Mouse (Mus musculus) forelimb bud, embryonic 11.5 days (tissue): ENCODE data around the gene Tnf.

ENCODE experiments used
- DNase-seq: peaks from one replicate; pipeline ENCODE4 v3.0.0-alpha.2; 2012; ENCODE audit warnings: low read depth, low spot score

Tnf gene

DNA sequence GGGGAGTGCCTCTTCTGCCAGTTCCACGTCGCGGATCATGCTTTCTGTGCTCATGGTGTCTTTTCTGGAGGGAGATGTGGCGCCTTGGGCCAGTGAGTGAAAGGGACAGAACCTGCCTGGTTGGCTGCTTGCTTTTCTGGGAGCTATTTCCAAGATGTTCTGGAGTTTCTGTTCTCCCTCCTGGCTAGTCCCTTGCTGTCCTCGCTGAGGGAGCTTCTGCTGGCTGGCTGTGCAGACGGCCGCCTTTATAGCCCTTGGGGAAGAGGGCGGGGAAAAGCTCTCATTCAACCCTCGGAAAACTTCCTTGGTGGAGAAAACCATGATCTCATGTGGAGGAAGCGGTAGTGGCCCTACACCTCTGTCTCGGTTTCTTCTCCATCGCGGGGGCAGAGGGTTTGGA lies at the start of gene Tnf:
Gene Tnf (minus strand): TSS at position 221 of the 400 bp plus-strand sequence.
- no peak for DNase-seq

DNA sequence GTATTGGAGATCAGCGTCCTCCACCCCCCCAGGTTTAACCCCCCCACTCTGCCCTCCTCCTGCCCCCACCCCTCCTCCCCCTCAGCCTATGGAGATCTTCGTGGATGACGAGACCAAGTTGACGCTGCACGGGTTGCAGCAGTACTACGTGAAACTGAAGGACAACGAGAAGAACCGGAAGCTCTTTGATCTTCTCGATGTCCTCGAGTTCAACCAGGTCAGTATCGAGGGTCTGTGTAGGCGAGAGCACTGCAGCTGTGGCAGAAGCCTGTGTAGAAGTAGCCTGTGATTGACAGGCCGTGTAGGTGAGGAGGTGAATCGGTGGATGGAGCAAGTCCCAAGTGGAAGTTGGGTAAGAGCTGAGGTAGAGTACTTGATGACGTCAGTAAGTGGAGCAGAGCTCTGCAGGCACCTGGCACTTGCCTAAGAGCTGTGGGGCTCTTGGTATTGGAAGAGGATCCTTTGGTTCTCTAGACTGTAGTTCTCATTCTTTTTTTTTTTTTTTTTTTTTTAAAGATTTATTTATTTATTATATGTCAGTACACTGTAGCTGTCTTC lies 49.4 kb upstream of the Tnf start:
- DNase-seq = no peak

GRCm38 (mm10) chr17:35250348-35251120 lies 48.7 kb upstream of the Tnf start:
- DNase-seq = no peak

DNA sequence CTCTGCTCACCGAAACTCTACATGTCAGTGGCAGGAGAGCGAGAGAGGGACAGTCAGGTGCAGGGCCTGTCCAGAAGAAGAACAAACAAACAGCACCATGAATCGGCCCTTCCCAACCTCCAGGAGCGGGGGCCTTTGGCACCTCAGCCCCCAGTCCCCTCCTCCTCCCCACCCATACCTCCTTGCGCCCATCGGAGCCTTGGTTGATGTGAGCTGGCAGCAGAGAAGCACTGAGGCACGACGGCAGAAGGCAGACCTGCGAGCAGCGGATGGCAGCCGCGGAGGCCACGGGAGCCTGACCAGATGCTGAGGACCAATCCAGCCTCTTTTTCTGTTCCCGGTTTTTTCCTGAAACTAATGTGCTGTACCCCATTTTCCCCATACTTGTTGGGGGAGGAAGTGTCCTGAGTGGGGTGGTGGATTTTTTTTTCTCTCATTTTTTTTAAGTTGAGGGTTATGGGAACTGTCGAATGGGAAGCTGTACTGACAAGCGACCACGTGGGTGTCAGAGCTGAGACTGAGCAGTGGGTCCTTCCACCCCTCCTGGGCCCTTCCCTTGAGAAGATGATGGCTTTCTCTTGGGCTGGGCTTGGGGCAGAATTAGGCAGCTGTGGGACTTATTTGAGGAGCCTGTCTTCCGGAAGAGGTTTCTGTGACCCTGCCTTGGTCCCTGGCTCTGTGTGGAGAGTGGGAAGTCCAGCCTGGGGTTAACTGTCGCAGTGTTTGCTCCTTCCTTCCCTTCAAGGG lies 47.8 kb upstream of the Tnf start:
- DNase-seq = no peak

GRCm38 (mm10) chr17:35248986-35249385 lies 47.2 kb upstream of the Tnf start:
- DNase-seq = no peak

DNA sequence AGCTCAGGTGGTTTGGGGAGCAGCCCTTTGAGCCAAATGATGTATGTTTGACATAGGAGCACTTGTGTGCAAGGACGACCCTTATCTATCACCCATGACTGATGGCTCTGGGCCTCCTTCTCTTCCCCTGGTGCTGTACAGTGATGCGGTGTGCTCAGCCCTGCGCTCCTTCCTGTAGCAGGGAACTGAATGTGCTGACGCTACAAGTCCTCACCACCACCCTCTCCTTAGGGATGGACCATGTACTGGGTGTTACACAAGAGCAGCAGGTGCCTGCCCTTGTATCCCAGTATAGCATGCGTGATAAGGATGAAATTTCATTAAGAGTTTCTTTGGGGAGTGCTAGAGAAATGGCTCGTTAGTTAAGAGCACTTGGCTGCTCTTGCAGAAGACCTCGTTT lies 45.3 kb upstream of the Tnf start:
- DNase-seq = no peak

DNA sequence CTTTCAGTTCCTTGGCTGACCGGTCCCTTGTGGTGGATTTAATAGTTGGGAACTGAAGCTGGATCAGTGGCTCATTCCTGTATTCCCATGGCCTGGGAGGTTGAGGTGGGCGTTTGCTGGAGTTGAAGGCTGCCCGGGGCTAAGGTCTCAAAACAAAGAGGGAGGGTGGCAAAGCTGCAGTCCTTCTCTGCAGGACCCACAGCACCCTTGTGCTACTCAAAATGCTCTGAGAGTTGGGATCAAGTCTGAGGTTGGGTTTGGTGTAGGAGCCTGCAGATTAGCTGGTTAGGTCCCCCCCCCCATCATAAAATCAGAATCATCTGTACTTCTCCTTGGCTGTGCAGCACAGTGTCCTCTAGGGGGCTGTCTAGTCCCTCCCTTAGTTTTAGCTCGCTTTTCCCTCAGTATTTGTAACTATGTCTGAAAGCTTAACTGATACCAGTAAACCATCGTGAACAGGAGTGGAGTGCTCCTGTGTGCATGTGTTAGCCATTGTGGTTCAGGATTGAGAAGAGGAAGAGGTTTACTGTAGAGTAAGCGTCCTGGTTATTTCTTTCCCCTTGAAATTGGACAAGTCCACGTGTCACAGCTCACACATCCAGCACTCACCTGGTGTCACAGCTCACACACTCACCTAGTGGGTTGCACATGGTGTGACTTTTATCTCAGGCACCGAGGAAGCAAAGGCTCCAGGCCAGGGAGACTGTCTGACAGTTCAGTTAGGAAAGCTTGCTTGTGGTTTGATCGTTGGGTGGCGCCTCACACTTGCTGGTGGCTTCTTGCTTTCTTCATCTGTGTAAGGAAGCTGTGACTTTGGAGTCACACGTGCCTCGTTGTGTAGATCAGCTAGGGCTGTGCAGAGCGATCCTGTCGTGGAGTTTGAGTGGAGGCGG lies 44.2 kb upstream of the Tnf start:
- no peak for DNase-seq

DNA sequence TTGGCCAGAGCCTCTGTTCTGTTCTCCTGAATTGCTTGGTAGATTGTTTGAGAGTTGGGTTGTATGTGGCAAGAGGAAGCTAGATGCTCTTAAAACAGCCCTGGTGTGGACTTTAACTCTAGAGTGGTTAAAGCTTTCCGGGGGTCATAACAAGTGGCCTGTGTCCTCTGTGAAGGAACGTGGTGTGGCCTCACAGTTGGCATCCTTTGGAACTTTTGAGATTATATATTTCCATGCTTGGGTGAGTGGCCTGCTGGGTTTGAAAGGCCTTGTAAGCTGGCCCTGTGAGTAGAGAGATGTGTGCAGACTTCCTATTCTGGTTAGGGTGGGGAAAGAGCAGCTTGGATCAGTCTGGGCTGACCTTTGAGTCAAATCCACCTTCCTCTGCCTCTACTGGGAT lies 43.2 kb upstream of the Tnf start:
- DNase-seq = no peak

- DNase-seq = no peak
Observed at GRCm38 (mm10) chr17:35243086-35243485, 41.3 kb upstream of the Tnf start.

DNA sequence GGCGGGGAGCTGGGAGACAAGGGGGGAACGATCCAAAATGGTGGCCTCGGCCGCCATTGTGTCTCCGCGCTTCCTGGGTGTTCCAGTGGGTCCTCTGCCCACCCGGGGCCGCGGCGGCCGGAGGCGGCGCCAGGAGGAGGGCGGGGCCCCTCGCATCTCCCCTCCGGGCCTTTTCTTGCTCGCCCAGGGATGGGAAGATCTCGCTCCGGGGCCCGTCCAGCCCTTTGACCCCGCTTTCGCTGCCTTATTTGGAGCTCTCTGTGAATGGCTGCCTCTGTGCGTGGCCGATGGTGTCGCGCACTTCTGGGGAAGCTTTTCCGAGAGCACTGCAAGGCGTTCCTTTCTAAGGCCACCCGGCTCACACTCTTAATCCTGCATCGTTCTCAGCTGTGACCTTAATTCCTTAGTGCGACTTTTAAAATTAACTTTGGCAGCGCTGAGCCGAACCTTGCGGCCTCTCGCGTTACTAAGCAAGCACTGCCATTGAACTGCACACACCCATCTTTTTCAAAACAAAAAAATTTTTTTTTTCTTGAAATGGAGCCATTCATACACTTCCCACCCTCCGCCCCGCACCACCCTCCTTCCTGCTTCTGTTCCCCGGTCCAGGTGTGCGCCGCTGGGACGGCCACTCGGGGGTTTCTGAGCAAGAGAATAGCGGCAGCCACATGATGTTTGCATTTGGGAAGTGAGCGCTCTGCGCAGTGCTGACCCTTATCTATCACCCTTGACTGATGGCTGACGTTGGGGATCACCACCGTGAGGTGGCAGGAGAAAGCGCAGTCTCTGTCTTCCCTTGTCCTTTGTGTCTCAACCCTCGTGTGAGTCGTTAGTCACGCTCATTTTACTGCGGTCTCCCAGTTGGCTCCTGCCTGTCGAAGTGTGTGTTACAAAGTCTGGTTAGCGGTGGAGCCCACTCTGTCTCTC lies 40.5 kb upstream of the Tnf start:
- DNase-seq = peak; percentile 54

- DNase-seq = peak; percentile 96
Observed at GRCm38 (mm10) chr17:35241305-35242014, 39.7 kb upstream of the Tnf start, which contains the start of gene Ddx39b. Gene Ddx39b (plus strand): TSS chr17:35241746.

GRCm38 (mm10) chr17:35240384-35241304 lies 38.8 kb upstream of the Tnf start:
- DNase-seq = no peak

DNA sequence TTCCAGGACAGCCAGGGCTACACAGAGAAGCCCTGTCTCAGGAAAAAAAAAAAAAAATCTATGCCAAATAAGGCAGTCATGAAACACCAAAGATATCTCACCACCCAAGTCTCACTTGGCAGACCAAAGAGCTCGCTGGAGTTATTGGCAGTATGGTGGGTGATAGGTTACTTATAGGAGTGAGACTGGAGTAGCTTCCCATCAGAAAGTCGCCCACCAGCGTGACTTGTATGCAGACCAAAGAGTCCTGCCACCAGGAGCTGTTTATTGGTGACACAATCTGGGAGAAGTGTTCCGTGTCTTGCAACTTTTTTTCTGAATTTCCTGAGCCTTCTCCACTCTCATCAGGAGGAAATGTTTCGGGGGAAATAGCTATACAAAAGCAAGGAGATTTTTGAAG lies 37.9 kb upstream of the Tnf start:
- no peak for DNase-seq

DNA sequence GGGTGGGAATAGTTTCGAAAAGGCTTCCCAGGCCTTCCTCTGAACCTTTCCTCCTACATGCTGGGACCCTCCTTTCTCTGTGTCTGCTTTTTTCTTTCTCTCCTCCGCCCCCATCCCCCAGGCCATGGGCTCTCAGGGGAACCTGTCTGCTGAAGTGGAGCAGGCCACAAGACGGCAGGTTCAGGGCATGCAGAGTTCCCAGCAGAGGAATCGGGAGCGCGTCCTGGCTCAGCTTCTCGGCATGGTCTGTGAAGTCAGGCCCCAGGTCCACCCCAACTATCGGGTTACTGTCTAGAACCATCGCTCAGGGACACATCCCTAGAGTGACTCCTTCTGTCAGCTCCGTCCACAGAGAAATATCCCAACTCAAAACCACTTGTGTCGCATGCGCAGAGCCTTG lies 35.7 kb upstream of the Tnf start:
- no peak for DNase-seq

GRCm38 (mm10) chr17:35236996-35237395 lies 35.2 kb upstream of the Tnf start:
- no peak for DNase-seq

DNA sequence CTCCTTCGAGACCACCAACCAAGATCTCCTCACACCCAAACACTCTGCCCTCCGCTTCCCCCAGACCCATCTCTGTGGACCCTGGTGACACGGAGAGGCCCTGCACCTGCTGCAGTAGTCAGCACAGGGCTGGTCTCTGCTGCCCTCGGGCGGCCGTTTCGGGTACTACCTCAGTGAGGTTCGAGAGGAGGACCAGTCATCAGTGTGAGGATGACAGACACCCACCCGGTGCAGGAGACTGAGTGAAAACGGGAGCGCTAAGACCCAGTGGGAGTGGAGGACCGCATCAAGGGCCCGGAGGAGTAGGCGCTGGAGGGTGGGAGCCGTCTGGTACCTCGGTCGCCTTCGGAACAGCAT lies 34.6 kb upstream of the Tnf start:
- DNase-seq = peak; percentile 91

GRCm38 (mm10) chr17:35235614-35236389 lies 34.0 kb upstream of the Tnf start, which contains the start of gene Nfkbil1:
Gene Nfkbil1 (minus strand): TSS chr17:35235792.
- peak; percentile 94 for DNase-seq

DNA sequence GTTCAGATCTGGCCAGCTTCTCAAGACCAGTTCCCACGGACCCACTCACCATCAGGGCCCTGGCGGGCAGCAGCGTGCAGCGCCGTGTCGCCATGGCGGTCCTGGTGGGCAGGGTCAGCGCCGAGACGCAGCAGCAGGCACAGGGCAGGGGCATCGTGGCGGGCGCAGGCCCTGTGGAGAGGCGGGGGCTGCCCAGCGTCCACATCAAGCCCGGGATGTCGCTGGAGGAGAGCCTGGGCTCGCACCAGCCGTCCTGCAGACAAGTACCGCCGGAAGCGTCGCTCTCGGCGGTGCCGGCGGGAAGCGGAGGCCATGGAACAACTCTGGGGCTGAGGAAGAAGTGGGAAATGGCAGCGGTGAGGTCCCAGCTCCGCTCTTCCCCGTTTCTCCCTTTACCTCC lies 33.1 kb upstream of the Tnf start:
- no peak for DNase-seq
